Mouse (Mus musculus) lung, adult 2 months (tissue): Measurements from ENCODE around the gene Acvrl1.

Experiments used
- CTCF ChIP-seq: fragments of 200-500 bp; IDR thresholded peaks from 2 replicates; pipeline ENCODE4 v1.5.1; 2011; ENCODE audit warnings: mild to moderate bottlenecking, low read length, control low read depth; ENCODE audit not compliant: insufficient read depth
- POLR2A ChIP-seq: fragments of 200-500 bp; IDR thresholded peaks from 2 replicates; pipeline ENCODE4 v1.6.1; 2011; ENCODE audit warnings: low read depth, mild to moderate bottlenecking, control low read depth, low read length, borderline replicate concordance; ENCODE audit errors: extremely low read depth

DNA sequence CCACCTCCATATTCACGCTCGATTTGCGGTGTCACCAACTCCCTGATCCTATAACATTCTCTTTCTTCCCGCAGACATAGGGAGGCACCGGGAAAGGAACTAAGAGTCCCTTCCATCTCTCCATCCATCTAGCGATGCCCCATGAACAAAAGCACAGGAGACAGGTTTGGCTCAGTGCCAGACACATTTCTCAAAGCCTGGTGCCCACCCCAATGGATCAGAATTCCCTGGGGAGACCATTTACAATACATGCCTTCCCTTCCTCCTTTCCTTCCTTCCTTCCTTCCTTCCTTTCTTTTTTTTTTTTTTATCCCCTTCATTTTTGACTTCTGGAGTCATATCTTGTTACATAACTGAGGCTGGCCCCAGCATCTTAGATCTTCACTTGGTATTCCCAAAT is 3.7 kb downstream of the Acvrl1 start:
- no peak for TF ChIP-seq POLR2A
- TF ChIP-seq CTCF, result no peak
